Mouse (Mus musculus): ENCODE data around the gene Cryab. TPM values are rescaled to one million over a fixed set of nuclear protein-coding genes. Genes with fewer than 3 reads are reported as not detected.

Cryab gene
- 10.7 and 11.8 TPM in 2 replicates for polyA plus RNA-seq (2015; fragmentation: Nextera tagmentation; extraction: Ambion mirVana)

DNA sequence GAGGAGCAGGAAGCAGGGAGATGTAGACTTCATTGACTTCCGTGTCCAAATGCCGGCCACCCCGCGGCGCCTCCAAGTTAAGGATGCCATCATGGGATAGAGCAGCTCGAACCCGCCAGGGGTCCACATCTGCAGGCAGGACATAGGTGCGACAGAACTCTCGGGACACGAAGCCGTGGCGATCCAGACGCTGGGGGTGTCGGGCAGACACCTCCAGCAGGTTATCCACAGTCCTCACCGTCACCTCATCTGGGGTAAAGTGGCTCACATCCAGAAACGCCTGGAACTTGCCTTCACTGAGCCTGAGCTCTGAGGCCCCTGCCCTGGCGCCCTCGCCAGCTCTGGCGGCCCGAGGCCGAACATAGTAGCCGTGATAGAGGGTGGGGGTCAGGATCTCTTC is at the start of gene Cryab:
TSS of gene Cryab (plus strand) at position 3 of the 400 bp plus-strand sequence.
- no peaks in the 10 kb centered on the region; the same call in 1 of the 2 replicates for H3K27me3 ChIP-seq (replicated peaks)
- H3K36me3 ChIP-seq (replicated peaks) = no peaks in the 10 kb centered on the region
- no peak within 1 kb of the TSS for H3K4me3 ChIP-seq
- no peak for ATAC-seq (replicated peaks)
- H3K4me2 ChIP-seq = no peak within 1 kb of the TSS
- H3K27ac ChIP-seq = no peak within 1 kb of the TSS
- H3K4me1 ChIP-seq = peaks cover 5% of the 10 kb centered on the region
- no peaks in the 10 kb centered on the region for H3K9me3 ChIP-seq
- no peak within 1 kb of the TSS for H3K9ac ChIP-seq
- WGBS = 72% methylated on average over 22 of the region's 22 CpGs

DNA sequence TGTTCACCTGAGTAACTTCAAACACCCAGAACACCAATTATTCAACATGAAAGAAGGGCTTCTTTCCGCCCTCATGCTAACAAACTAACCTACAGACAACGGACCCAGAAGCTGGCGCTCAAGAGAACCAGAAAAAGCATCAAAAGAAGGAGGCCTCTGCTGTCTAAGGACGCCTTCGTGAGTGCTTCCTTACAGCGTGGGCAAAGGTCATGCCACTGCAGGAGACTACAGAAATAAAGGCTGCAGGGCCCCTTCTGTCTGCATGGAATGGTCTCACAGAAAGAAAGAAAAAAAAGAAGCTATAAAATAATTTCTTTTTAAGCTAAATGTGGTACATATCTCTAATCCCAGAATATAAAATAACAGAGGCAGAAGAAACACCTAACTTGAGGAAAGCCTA is 46.2 kb upstream of the Cryab start:
- Histone ChIP-seq H3K9me3 (no peaks in the 10 kb centered on the region), H3K36me3 (replicated peaks) (peaks cover 9% of the 10 kb centered on the region; the same call in 1 of the 2 replicates), H3K4me1 (peaks cover under 1% of the 10 kb centered on the region; the same call in 1 of the 2 replicates), H3K27me3 (replicated peaks) (no peaks in the 10 kb centered on the region), H3K9ac (no peak overlapping the region), H3K27ac (no peak overlapping the region), H3K4me3 (no peak overlapping the region), H3K4me2 (no peak overlapping the region)
- WGBS = 37% methylated on average over 6 of the region's 6 CpGs
- ATAC-seq (replicated peaks) = no peak

DNA sequence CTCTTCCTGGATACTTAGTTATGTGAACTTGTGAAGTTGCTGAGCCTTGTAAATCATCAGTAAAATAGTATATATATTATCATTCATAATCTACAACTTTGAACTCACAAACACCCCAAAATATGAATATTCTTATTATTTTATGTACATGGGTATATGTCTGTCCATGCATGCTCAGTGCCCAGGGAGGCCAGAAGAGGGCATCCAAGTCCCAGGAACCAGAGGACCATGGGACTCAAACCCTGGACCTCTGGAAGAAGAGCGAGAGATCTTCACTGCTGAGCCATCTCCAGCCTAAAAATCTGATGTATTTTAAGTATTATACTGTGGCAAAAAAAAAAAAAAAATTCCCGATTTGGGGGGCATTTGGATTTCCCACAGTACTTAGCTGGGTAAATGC is 42.0 kb upstream of the Cryab start:
- Histone ChIP-seq H3K9me3 (no peaks in the 10 kb centered on the region), H3K4me2 (no peak overlapping the region), H3K27me3 (replicated peaks) (no peaks in the 10 kb centered on the region), H3K9ac (no peak overlapping the region), H3K36me3 (replicated peaks) (no peaks in the 10 kb centered on the region), H3K4me3 (no peak overlapping the region), H3K4me1 (no peaks in the 10 kb centered on the region), H3K27ac (no peak overlapping the region)
- whole genome bisulfite sequencing = 24% methylated on average over 2 of the region's 2 CpGs
- ATAC-seq (replicated peaks) = no peak

DNA sequence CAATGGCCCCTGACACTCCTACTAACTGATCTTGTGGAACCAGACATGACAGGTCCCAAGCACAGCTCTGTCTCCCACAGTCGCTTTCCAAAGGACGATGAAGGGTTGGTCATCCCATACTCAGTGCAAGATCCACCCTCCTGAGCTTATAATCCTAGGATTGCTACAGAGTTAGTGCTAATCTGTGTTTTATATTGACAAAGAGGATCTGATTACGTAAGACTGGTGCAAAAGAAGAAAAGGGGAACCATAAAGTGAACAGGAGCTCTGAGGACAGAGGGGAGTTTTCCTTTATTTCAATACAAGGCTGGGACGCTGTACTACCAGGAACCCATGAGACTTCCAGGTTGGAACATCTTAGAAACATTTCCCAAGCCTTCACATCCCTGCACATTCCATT is 39.8 kb upstream of the Cryab start:
- Histone ChIP-seq H3K9me3 (no peaks in the 10 kb centered on the region), H3K4me3 (no peak overlapping the region), H3K27me3 (replicated peaks) (no peaks in the 10 kb centered on the region), H3K4me2 (no peak overlapping the region), H3K9ac (no peak overlapping the region), H3K4me1 (no peaks in the 10 kb centered on the region), H3K27ac (no peak overlapping the region), H3K36me3 (replicated peaks) (no peaks in the 10 kb centered on the region)
- WGBS = 84% methylated on average over 4 of the region's 4 CpGs
- ATAC-seq (replicated peaks) = no peak

DNA sequence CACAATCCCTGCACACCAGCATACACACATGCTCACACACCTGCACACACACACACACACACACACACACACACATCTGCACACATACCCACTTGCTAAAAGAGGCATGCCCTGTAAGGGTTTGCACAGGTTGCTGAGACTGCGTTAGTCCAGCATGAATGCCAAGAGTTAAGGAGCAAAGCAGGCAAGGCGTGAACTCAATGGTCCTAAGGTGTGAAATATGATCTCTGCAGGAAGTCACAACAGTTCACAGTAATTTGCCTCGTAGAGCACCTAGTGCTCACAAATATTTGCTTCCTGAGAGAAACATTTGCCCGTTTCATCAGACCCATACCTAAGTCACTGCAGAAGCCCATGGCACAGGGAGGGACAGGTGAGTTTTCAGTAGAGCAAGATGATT is 36.9 kb upstream of the Cryab start:
- no peaks in the 10 kb centered on the region for H3K27me3 ChIP-seq (replicated peaks)
- ATAC-seq (replicated peaks) = no peak
- H3K9me3 ChIP-seq = no peaks in the 10 kb centered on the region
- WGBS = 74% methylated on average over 4 of the region's 4 CpGs
- H3K27ac ChIP-seq = no peak overlapping the region
- H3K4me2 ChIP-seq = no peak overlapping the region
- no peak overlapping the region for H3K4me3 ChIP-seq
- no peaks in the 10 kb centered on the region for H3K4me1 ChIP-seq
- no peak overlapping the region for H3K9ac ChIP-seq
- no peaks in the 10 kb centered on the region for H3K36me3 ChIP-seq (replicated peaks)

DNA sequence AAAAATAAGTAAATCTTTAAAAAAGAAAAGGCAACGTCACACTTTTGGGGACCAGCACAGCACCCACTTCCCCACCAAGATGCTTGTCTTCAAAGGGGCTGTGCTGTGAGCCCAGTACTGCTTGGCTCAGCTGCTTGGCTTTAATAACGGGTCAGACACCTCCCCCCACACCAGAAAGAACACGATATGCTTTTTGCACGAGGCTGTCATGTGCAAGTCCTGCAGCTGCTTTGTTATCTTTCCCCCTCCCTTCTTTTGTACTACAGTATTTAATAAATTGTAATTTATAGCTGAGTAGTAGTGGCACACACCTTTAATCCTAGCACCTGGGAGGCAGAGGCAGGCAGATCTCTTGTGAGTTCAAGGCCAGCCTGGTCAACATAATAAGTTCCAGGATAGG is 32.2 kb upstream of the Cryab start:
- 86% methylated on average over 4 of the region's 4 CpGs for WGBS

DNA sequence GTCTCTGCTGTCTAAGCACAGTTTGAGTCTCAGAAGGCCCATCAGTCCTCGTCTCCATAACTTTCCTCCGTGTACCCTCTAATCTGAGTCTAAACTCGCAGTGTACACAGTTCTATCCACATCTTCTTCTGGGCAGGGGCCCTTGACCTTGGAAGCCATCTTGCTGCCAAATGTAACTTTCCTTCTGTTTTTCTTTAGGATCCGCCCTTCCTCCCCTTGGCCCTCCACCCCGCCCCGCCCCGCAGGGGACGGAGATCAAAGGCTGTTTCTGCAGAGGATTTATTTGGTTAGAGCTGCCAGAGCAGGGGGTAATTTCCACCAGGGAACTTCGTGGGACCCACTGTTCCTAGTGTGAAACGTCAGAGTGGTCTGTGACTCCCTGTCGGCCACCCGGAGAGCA is 30.1 kb upstream of the Cryab start:
- WGBS = 49% methylated on average over 12 of the region's 12 CpGs
- H3K4me3 ChIP-seq = no peak overlapping the region
- H3K9me3 ChIP-seq = no peaks in the 10 kb centered on the region

More for the DNA sequence above, 32.2 kb upstream of the Cryab start:
- no peaks in the 10 kb centered on the region for H3K27me3 ChIP-seq (replicated peaks)
- H3K36me3 ChIP-seq (replicated peaks) = no peaks in the 10 kb centered on the region
- H3K27ac ChIP-seq = no peak overlapping the region
- no peak overlapping the region for H3K4me2 ChIP-seq
- ATAC-seq (replicated peaks) = no peak
- H3K4me3 ChIP-seq = no peak overlapping the region
- no peaks in the 10 kb centered on the region for H3K9me3 ChIP-seq
- H3K4me1 ChIP-seq = peaks cover 17% of the 10 kb centered on the region
- H3K9ac ChIP-seq = no peak overlapping the region

DNA sequence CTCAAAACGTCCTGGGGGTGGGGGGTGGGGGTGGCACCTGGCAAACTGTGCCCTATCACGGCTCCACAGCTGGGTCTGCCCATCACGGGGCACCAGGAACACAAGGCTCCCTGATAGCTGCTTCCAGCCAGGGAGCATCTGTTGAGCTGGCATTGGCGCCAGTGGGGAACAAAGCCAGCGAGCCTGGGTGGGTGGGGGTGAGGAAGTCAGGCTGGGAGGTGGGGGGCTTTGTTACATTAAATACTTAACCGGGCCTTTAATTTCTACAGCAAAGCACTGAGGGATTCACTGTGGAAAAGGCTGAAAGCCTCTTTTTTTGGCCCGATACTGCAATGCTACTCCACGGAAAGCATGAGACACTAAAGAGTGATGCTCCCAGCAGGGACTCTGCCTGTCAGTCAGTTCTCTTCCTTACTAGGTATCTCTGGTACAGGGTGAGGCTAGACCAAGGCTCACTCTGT is 28.6 kb upstream of the Cryab start:
- Histone ChIP-seq H3K9ac (no peak overlapping the region), H3K4me1 (peaks cover 52% of the 10 kb centered on the region), H3K4me2 (no peak overlapping the region), H3K27me3 (replicated peaks) (no peaks in the 10 kb centered on the region), H3K27ac (no peak overlapping the region), H3K4me3 (no peak overlapping the region), H3K36me3 (replicated peaks) (no peaks in the 10 kb centered on the region), H3K9me3 (no peaks in the 10 kb centered on the region)
- ATAC-seq (replicated peaks) = no peak
- WGBS = 31% methylated on average over 8 of the region's 8 CpGs

More for the DNA sequence above, 30.1 kb upstream of the Cryab start:
- Histone ChIP-seq H3K4me1 (peaks cover 38% of the 10 kb centered on the region), H3K27ac (no peak overlapping the region), H3K36me3 (replicated peaks) (no peaks in the 10 kb centered on the region), H3K9ac (no peak overlapping the region), H3K4me2 (no peak overlapping the region), H3K27me3 (replicated peaks) (no peaks in the 10 kb centered on the region)
- ATAC-seq (replicated peaks) = no peak

DNA sequence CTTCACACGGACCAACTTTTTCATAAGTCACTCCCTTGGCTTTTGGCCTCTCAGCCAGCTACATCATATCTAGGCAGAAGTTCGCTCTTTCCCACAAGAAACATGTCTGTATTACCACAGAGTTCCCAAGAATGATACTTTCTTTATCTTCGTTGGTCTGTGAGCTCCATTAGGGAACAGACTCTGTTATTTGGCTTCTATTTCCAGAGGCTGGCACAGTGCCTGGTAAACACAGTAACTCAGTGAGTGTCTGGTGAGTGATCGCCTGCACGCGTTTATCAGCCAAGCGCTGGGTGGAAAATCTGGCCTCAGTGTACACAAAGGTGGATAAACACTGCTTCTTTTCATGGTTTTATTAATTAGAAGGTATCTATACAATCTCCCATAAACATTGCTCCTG is 27.7 kb upstream of the Cryab start:
- Histone ChIP-seq H3K9ac (no peak overlapping the region), H3K4me1 (peaks cover 54% of the 10 kb centered on the region), H3K27ac (peak overlapping the region; percentile 55; the same call in 1 of the 2 replicates), H3K4me3 (no peak overlapping the region), H3K4me2 (peak overlapping the region; percentile 25), H3K27me3 (replicated peaks) (no peaks in the 10 kb centered on the region), H3K9me3 (no peaks in the 10 kb centered on the region), H3K36me3 (replicated peaks) (no peaks in the 10 kb centered on the region)
- 52% methylated on average over 7 of the region's 7 CpGs for WGBS
- ATAC-seq (replicated peaks) = no peak

DNA sequence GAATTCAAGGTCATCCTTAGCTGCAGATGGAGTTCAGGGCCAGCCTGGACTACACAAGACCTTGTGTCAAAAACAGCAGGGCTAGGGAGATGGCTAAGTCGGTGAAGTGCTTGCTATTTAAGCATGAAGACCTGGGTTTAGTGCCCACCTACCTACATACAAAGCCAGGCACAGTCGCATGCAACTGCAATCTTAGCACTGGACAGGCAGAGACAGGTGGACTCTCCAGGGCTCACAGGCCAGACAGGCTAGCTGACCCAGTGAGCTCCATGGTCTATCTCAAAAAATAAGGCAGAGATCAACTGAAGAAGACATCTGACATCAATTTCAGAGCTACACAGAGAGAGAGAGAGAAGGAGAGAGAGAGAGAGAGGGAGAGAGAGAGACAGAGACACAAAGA is 27.0 kb upstream of the Cryab start:
- H3K9me3 ChIP-seq = no peaks in the 10 kb centered on the region
- H3K27ac ChIP-seq = peak overlapping the region; percentile 87; the same call in 1 of the 2 replicates
- peak overlapping the region; percentile 85; the same call in 1 of the 2 replicates for H3K4me2 ChIP-seq
- no peak for ATAC-seq (replicated peaks)
- H3K4me1 ChIP-seq = peaks cover 54% of the 10 kb centered on the region
- H3K27me3 ChIP-seq (replicated peaks) = no peaks in the 10 kb centered on the region
- H3K4me3 ChIP-seq = no peak overlapping the region
- no peaks in the 10 kb centered on the region for H3K36me3 ChIP-seq (replicated peaks)
- WGBS = 70% methylated on average over 2 of the region's 2 CpGs
- H3K9ac ChIP-seq = 0 out of 2 replicates have a peak overlapping the region, but pooled peaks have one; percentile 7

DNA sequence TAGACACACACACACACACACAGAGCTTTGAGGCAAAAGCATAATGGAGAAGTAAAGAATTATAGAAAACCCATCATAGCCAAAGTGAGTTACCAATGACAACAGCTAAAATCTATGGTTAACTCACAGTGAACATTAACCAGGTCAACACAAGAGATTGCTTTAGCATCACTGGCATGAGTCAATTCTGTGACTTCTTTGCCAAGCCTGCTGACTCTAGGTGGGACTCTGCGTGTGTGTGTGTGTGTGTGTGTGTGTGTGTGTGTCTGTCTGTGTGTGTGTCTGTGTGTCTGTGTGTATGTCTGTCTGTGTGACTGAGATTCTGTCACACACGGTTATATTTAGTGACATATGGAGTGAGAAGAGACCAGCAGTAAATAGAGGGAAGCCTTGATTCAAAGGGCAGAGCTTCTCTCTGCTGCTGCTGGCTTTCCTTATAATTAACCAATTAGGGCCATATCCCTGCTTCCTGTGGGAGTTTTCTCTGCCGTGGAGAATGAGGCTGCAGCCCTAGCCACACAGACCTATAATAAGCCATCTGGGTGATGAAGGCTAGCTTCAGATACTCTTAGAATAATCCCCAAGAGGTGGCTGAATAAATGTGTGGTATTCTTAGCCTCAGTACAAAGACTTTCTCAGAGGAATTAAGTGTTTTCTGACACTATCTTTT is 26.3 kb upstream of the Cryab start:
- 0 out of 2 replicates have a peak overlapping the region, but pooled peaks have one; percentile 18 for H3K9ac ChIP-seq
- H3K4me3 ChIP-seq = no peak overlapping the region
- H3K4me1 ChIP-seq = peaks cover 54% of the 10 kb centered on the region
- peak overlapping the region; percentile 85 for H3K4me2 ChIP-seq
- H3K27me3 ChIP-seq (replicated peaks) = no peaks in the 10 kb centered on the region
- ATAC-seq (replicated peaks) = no peak
- H3K36me3 ChIP-seq (replicated peaks) = no peaks in the 10 kb centered on the region
- WGBS = 30% methylated on average over 3 of the region's 3 CpGs
- H3K9me3 ChIP-seq = no peaks in the 10 kb centered on the region
- H3K27ac ChIP-seq = peak overlapping the region; percentile 87

DNA sequence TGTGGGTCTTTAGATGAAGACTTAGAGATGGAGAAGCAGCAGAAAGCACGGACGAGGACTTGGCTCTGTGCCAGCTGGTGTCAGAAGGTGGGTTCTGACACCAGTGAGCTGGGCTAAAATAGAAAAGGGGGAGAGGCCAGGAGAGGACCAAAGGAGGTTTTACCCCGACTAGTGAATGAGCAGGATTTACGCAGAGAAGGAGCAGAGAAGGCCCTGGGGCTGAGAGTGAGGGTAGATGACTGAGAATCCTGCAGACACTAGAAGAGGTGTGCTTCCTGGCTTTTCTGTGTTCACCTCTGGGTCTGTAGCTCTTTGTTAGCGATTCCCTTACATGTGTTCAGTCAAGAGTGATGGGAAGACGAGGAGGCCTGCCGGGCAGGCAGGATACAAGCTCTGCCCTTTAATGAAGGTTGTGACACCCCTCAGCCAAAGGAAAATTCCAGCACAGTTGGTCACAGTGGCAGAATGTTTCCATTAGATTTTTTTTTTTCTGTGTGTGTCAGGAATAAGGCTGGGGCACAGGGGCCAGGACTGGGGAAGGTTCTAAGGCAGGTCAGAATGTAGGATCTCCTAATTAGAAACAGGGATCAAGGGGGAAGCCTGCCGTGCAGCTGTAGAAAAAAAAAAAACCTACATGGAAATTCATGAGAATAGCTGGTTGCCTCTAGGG is 25.1 kb upstream of the Cryab start:
- H3K4me1 ChIP-seq = peaks cover 54% of the 10 kb centered on the region
- H3K9ac ChIP-seq = peak overlapping the region; percentile 72
- H3K27me3 ChIP-seq (replicated peaks) = no peaks in the 10 kb centered on the region
- H3K9me3 ChIP-seq = no peaks in the 10 kb centered on the region
- peak overlapping the region; percentile 87 for H3K27ac ChIP-seq
- peak overlapping the region; percentile 72 for H3K4me3 ChIP-seq
- H3K4me2 ChIP-seq = peak overlapping the region; percentile 85
- no peak for ATAC-seq (replicated peaks)
- H3K36me3 ChIP-seq (replicated peaks) = no peaks in the 10 kb centered on the region
- WGBS = 17% methylated on average over 8 of the region's 8 CpGs

All from midbrain, embryonic 15.5 days (tissue).